Mouse (Mus musculus) erythroblast, embryonic 14.5 days (primary cell): ENCODE data around the gene Zfp790. TPM values are rescaled to one million over a fixed set of nuclear protein-coding genes. Genes with fewer than 3 reads are reported as not detected.
"Not testable (repeated sequence)": the region's sequence is repeated elsewhere in the genome, so short reads cannot be mapped to it uniquely, and the experiment has no call there.

Experiments
- H3K27me3 ChIP-seq: 2 replicates; pipeline ENCODE4 v1.6.1; 2012; ENCODE audit warnings: inconsistent platforms; ENCODE audit not compliant: control insufficient read depth
- H3K36me3 ChIP-seq: 2 replicates; pipeline ENCODE4 v1.6.1; 2012; ENCODE audit warnings: mild to moderate bottlenecking, inconsistent platforms; ENCODE audit not compliant: control insufficient read depth
- H3K4me1 ChIP-seq: 2 replicates; pipeline ENCODE4 v1.6.1; 2012; ENCODE audit warnings: inconsistent platforms; ENCODE audit not compliant: control insufficient read depth
- H3K4me3 ChIP-seq: replicated peaks from 2 replicates; pipeline ENCODE3; 2012; ENCODE audit warnings: moderate library complexity, mild to moderate bottlenecking, inconsistent platforms
- H3K9me3 ChIP-seq: 2 replicates; pipeline ENCODE4 v1.6.1; 2012; ENCODE audit warnings: low read length, inconsistent platforms, mixed read lengths; ENCODE audit not compliant: control insufficient read depth
- GATA1 ChIP-seq: IDR thresholded peaks from 2 replicates; pipeline ENCODE4 v1.6.1; 2012; ENCODE audit warnings: low read length, inconsistent platforms, mixed read lengths
- TAL1 ChIP-seq: IDR thresholded peaks from 3 replicates; pipeline ENCODE4 v1.6.1; 2012; ENCODE audit warnings: low read length, inconsistent platforms, mixed read lengths
- polyA plus RNA-seq: library from polyadenylated mRNA; stranded (reverse); fragments of >175 nt; gene quantifications from 2 replicates; pipeline ENCODE4 v1.2.3, GENCODE M21; 2012

Zfp790 gene
- polyA plus RNA-seq, 1 experiment, result 0.01 TPM

DNA sequence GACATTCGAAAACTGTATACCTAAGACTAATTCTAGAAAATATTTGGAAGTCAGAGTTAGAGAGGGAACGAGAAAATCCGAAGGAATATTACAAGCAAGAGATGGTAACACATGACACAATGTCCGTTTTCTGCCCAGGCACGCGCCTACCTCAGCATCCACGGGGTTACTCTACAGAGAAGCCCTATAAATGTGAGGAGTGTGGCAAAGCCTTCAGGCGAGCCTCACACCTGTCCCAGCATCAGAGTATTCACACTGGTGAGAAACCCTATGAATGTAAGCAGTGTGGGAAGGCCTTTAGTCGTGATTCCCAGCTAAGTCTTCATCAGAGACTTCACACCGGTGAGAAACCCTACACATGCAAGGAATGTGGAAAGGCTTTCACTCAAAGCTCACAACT, 58.3 kb downstream of the Zfp790 start:
- H3K4me3 ChIP-seq, result no peak overlapping the region
- TF ChIP-seq GATA1, result no peak
- no peak for TF ChIP-seq TAL1
- peaks cover 42% of the 10 kb centered on the region for H3K9me3 ChIP-seq

DNA sequence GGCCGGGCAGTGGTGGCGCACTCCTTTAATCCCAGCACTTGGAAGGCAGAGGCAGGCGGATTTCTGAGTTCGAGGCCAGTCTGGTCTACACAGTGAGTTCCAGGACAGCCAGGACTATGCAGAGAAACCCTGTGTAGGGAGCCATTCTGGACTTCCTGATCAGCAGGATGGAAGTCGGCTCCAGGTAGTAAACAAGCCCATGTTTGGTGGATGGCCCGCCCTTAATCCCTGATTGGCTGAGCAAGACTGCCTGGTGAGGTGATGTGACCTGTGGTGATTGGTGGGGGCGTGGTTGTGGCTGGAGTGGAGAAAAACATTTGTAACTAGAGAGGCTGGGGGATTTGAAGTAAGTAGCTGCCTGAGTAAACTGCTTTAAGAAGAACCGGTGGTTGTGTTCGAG, 61.6 kb downstream of the Zfp790 start:
- H3K4me3 ChIP-seq, H3K4me1 ChIP-seq, H3K27me3 ChIP-seq: not testable (repeated sequence)
- Histone ChIP-seq H3K9me3 (peaks cover 45% of the 10 kb centered on the region), H3K36me3 (peaks cover 16% of the 10 kb centered on the region)

More for the DNA sequence above, 58.3 kb downstream of the Zfp790 start:
- Histone ChIP-seq H3K4me1 (no peaks in the 10 kb centered on the region), H3K36me3 (peaks cover 16% of the 10 kb centered on the region), H3K27me3 (no peaks in the 10 kb centered on the region)

DNA sequence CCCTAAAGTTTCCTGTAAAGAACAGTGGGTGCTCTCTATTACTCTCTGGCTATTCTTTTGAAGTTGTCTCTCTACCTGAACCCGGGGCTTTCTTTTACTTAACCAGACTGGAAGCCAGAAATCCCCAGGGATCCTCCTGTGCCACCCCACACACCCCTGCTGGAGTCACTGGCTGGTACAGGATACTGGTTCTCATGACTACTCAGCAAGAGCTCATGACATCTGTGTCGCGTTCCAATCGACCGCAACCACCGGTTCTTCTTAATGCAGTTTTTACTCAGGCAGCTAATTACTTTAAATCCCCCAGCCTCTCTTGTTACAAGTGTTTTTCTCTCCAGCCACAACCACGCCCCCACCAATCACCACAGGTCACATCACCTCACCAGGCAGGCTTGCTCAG, 64.1 kb downstream of the Zfp790 start:
- Histone ChIP-seq H3K36me3 (peaks cover 6% of the 10 kb centered on the region), H3K27me3 (no peaks in the 10 kb centered on the region), H3K9me3 (peaks cover 52% of the 10 kb centered on the region), H3K4me1 (no peaks in the 10 kb centered on the region), H3K4me3 (no peak overlapping the region)
- TF ChIP-seq TAL1, result no peak
- TF ChIP-seq GATA1, result no peak

Other genes with a start within 250 kb of the Zfp790 start
- gene Catsperg2, start 89.1 kb upstream of the Zfp790 start, polyA plus RNA-seq, result not detected in 2 replicates
- 0.04 and 0.08 TPM in 2 replicates for gene Zfp84, start 47.6 kb upstream of the Zfp790 start, polyA plus RNA-seq
- gene Zfp30, start 32.1 kb upstream of the Zfp790 start, polyA plus RNA-seq, result 0.01 TPM in 2 replicates
- gene Zfp940, start 37.6 kb downstream of the Zfp790 start, polyA plus RNA-seq, result not detected in 2 replicates
- gene Zfp420, start 43.9 kb downstream of the Zfp790 start, polyA plus RNA-seq, result not detected in 2 replicates
- 0.01 and 0.02 TPM in 2 replicates for gene Zfp27, start 90.5 kb downstream of the Zfp790 start, polyA plus RNA-seq
- not detected in 2 replicates for gene Zfp383, start 92.1 kb downstream of the Zfp790 start, polyA plus RNA-seq
- gene Zfp74, start 138.0 kb downstream of the Zfp790 start, polyA plus RNA-seq, result 0.09 and 0.37 TPM in 2 replicates
- 0.04 TPM in 2 replicates for gene Zfp568, start 167.8 kb downstream of the Zfp790 start, polyA plus RNA-seq
- 0.02 TPM in 1 of 2 replicates, not detected in the other for gene Zfp14, start 235.3 kb downstream of the Zfp790 start, polyA plus RNA-seq